Mouse (Mus musculus): ENCODE data around the gene Romo1.
"Not testable (repeated sequence)": the region's sequence is repeated elsewhere in the genome, so short reads cannot be mapped to it uniquely, and the experiment has no call there.

Romo1 gene

GRCm38 (mm10) chr2:156143953-156144724 is at the start of gene Romo1, which contains the start of gene Nfs1:
Gene Romo1, plus strand, starts transcription at chr2:156144039.
Gene Nfs1, minus strand, starts transcription at chr2:156144186.
- peak; percentile 87 to 89 for DNase-seq (ENCODE audit: low spot score in 2 of 2)

DNA sequence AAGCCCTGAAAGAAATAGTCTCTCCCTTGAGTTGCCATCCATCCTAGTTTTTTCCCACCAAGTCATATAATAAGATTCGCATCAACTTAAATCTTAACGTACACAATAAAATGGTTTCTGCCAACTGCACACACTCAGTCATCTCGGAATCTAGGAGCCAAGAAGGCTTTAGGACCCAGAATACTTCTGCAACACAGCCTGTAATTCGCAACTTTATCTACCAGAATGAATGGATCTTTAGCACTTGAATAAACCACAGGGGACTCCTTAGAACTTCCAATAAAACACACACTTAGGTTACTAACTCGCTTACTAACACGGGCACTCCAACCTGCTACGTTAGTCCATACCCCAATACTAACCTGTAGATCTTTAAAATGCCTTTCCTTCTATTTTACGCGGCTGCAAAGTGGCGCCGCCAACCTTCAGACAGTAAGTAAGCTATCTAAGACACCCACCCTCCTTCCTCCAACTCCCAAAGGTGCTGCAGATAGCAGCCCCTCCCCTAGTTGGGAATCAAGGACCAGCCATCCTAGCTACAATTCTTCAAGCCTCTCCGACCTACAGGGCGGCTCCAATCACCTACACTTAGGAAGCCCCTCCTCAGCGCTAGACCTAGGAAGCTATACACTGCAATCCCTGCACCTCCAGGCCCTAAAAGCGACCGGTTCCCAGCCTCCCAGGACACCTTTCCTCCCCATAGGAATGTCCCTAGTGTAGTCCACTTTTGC is 33.0 kb upstream of the Romo1 start:
- no peak for DNase-seq (ENCODE audit: low spot score in 2 of 2)

DNA sequence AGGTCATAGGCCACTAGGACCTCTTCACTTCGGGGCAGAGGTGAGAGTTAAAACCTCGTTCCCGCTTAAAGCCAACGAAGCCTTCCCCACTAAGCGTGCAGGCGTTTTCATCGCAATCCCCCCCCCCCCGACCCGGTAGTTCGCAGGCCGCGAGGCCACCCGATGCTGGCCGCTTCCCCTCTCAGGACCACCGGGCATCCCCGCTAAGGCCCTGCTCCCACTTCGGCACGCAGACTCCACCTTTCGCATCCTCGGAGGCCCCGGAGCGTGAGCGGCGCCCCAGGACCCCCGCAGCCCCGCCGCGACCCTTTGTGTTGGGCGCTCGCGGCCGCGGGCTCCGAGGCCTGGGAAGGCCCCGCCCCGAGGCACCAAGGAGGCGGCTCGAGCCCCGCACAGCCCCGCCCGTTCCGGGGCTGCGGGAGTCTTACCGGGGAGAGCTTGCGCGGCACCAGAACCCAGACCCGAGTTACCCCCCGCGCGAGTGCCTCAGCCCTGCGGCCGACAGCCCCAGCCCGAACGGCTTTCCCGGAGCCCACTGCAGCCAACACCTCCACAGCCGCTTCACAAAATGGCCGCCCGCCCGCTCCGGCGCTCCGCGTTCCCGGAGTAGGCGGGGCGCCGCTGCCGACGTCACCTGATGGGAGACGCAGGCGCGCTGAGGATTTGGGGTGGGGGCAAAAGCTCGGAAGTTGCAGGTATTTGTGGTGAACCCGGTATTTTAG is 32.3 kb upstream of the Romo1 start, which contains the start of the genes Cpne1 and Rbm12:
Gene Cpne1, minus strand, starts transcription at position 608 of the 722 bp plus-strand sequence.
Gene Rbm12, minus strand, starts transcription at position 621 of the 722 bp plus-strand sequence.
- DNase-seq (ENCODE audit: low spot score in 2 of 2): peak; percentile 80 to 85

GRCm38 (mm10) chr2:156112080-156112423 is 31.8 kb upstream of the Romo1 start:
- DNase-seq (ENCODE audit: low spot score in 2 of 2): not testable (repeated sequence)

GRCm38 (mm10) chr2:156119566-156119965 is 24.3 kb upstream of the Romo1 start:
- no peak for DNase-seq (ENCODE audit: low spot score in 2 of 2)

- no peak for DNase-seq (ENCODE audit: low spot score in 2 of 2)
Observed at GRCm38 (mm10) chr2:156123731-156124130, 20.1 kb upstream of the Romo1 start.

DNA sequence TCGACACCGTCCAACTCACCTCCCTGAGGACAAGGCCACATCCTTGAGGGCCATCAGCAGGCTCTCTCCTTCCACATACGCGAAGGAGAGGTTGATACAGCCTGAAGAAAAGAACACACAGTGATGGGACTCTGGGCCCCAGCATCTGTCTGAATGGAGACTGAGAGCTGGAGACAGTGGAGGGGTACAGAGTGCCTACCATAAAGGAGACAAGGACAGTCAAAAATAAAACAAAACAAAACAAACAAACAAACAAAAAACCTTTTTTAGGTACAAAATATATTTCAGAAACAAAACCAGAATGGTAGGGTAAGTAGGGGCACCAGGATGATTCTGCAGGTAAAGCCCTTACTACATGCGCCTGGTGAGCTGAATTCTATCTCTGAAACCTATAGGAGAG is 16.8 kb upstream of the Romo1 start, which contains the start of gene Gm28036:
Gene Gm28036, minus strand, starts transcription at position 101 of the 400 bp plus-strand sequence.
- no peak for DNase-seq (ENCODE audit: low spot score in 2 of 2)

DNA sequence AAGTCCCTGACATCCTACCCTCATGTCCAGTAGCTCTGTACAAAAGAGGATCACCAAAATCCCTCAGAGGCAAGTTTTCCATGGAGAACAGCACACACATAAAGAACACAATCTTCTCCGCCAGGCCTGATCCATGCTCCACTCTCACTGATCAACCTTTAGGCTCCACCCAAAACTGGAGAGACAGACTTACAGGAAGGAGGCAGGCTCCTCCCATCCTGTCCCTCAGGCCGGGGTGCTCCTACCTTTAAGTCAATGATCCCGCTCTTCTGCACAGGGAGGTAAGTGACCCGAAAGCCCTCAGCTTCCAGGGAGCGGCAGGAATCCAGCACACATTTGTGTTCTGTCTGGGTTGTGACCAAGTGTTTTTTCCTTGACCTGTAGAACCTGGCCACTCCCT is 9.7 kb upstream of the Romo1 start:
- no peak for DNase-seq (ENCODE audit: low spot score in 2 of 2)

DNA sequence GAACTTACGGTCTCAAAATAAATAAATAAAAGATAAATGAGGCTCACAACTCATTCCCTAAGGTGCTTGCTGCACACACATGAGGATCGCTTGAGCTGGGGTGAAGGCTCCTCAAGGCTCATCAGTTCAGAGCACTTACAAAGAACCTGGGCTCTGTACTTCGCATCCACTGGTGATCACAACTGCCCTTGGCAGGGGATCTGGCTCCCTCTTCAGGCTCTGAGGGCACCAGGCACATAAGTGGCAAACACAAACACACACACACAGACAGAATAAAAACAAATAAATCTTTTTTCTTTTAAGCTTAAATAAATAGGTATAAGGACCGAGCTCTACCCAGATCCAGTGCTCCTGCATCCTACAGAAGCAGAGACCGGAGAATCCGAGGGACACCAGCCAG is 8.1 kb upstream of the Romo1 start:
- DNase-seq (ENCODE audit: low spot score in 2 of 2): no peak

DNA sequence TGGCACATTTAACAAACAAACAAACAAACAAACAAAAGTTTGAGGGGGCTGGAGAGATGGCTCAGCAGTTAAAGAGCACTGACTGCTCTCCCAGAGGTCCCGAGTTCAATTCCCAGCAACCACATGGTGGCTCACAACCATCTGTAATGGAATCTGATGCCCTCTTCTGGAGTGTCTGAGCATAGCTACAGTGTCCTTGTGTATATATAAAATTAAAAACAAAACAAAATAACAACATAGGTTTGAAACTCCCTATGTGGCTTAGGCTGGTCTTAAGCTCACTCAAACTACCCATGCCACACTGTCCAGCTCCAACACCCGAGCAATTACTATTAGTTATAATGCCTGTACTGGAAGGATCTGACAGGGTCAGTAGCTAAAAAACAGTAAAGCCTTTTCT is 1.0 kb upstream of the Romo1 start:
- DNase-seq (ENCODE audit: low spot score in 2 of 2): no peak

DNA sequence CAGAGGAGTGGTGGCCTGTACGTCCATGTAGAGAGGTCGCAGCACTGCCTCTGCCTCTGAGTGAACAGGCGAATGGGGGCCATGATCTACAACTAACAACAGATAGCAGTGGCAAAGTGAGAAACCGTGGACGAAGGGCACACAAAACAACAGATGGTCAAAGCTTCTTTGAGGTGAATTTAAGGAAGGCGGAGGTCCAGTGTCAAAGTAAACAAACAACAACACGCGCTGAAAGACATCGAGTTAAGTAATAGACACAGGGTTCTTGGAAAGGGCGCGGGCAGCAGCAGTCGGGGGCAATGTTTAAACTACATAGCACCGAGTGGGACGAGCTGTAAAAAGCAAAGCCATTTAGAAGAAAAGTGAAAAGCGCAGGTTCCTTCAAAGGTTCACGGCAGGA is 472 bp upstream of the Romo1 start:
- no peak for DNase-seq (ENCODE audit: low spot score in 2 of 2)

DNA sequence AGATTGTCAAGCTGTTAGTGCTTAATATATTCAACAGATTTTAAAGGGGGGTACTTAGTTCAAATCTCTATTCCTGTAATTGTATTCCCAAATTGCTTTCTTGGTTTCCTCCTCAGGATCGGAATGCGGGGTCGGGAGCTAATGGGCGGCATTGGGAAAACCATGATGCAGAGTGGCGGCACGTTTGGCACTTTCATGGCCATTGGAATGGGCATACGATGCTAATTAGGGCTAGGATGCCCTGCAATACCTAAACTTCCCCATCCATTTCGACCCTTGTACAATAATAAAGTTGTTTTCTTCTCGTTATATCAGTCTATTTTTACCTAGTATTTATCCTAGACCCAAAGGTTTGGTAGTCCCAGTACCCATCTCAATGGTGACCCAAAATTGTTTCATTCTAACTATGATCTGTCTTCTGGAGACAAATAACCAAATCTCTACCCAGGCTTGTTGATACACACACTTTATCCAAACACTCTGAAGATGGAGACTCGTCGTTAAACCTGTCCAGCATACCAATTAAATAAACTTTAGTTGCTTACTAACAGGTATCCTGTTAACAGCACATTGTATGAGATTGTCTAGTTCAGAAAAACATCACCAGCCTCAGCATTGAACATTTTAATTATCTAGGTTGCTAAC is 1.8 kb downstream of the Romo1 start:
- no peak for DNase-seq (ENCODE audit: low spot score in 2 of 2)

GRCm38 (mm10) chr2:156146272-156146989 is 2.6 kb downstream of the Romo1 start:
- no peak for DNase-seq (ENCODE audit: low spot score in 2 of 2)

- DNase-seq (ENCODE audit: low spot score in 2 of 2): no peak
Observed at GRCm38 (mm10) chr2:156147316-156147915, 3.6 kb downstream of the Romo1 start.

DNA sequence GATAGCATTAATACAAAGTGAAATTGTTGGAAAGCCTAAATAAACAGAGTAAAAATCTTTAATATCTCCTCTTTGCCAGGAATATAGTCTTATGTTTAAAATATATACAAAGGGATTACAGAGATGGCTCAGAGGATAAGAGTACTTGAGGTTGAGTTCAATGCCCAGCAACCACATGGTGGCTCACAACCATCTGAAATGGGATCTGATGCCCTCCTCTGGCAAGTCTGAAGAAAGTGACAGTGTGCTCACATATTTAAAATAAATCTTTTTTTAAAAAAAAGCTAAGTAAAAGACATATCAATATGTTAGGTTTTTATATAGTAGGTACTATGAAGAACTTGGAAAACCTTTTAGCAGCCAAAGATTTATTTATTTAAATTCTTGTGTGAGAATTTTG is 7.7 kb downstream of the Romo1 start:
- no peak for DNase-seq (ENCODE audit: low spot score in 2 of 2)

DNA sequence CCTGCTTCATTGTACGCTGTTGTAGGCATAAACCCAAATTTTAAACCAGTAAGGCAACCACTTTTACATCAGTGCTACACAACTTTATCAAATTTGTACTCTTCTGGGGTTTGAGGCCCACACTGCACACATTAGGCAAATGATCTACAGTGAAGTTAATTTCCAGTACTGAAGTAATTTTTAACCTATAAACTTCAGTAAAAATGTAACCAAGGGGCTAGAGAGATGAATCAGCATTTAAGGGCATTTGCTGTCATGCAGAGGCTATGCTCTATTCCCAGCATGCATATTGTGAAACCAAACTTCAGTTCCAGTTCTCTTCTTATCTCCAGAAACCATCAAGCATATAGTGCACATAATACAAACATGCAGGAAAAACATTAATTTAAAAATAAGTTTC is 21.6 kb downstream of the Romo1 start:
- DNase-seq (ENCODE audit: low spot score in 2 of 2): no peak

GRCm38 (mm10) chr2:156166557-156166956 is 22.7 kb downstream of the Romo1 start:
- DNase-seq (ENCODE audit: low spot score in 2 of 2): no peak

DNA sequence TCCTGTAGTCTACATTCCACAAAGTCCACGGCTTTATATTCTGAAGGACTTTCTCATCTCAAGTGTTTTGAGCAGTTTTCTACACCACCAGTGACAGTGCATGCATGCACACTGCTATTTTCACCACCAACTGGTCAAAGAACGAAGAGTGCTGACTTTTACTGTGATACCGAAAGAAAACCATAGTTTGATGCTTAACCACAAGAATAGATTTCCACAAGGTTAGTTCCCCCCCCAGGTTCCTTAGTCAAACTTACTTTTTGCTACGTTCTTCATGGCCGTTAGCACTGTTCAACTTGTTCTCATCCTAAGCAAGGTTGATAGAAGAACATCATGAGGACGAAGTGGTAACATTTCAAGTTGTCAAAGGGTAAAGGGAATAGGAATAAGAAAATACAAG is 33.2 kb downstream of the Romo1 start:
- DNase-seq (ENCODE audit: low spot score in 2 of 2): no peak

DNA sequence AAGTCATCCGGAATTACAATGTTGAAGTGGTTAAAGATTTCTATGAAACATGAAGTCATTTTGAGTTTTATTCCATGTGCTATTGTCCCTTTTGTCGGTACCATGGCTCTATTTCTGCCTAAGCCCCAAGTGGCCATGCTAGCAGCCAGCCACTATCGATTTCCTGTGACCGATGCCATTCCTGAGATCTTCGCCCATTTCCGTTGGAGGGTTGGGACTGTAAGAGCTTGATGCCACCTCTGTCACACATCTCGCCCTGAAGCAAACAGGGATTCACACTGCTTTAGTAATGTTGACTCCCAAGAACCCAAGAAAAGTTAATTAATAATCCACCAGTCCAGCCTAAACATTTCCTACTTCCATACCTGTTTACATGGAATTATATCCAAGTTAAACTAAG is 33.8 kb downstream of the Romo1 start:
- DNase-seq (ENCODE audit: low spot score in 2 of 2): no peak

GRCm38 (mm10) chr2:156179046-156179795 is 35.4 kb downstream of the Romo1 start:
- DNase-seq (ENCODE audit: low spot score in 2 of 2): peak; percentile 62 to 64
